Mouse (Mus musculus) ES-E14 (cell line): ENCODE measurements at regions not wholly inside any gene's neighbourhood (a gene's known extent, or its start where the extent isn't known, plus 50 kb on each side); places are given as distances from the start of the nearest gene placed in this dataset.

Experiments used
- DNase-seq: peaks from one replicate; pipeline ENCODE4 v3.0.0-alpha.2; 2013; ENCODE audit warnings: low read depth, low spot score
- H3K27ac ChIP-seq: 2 replicates; pipeline ENCODE4 v1.5.1; 2012; ENCODE audit warnings: low read depth, mild to moderate bottlenecking, low read length, moderate library complexity, mixed read lengths; ENCODE audit not compliant: poor library complexity, insufficient read depth, severe bottlenecking
- H3K36me3 ChIP-seq: 2 replicates; pipeline ENCODE4 v1.6.1; 2012; ENCODE audit warnings: mild to moderate bottlenecking, low read length, moderate library complexity, mixed read lengths; ENCODE audit not compliant: control insufficient read depth, poor library complexity, insufficient read depth, severe bottlenecking
- H3K4me1 ChIP-seq, 2 experiments: fragments of 150-350 bp in 1 of 2; sonication (generic) in 1 of 2; 2 replicates each; pipeline ENCODE4 v1.6.1; 2012; ENCODE audit warnings: low read length in 2 of 2, mild to moderate bottlenecking in 1 of 2, mixed read lengths in 1 of 2; ENCODE audit not compliant: control insufficient read depth in 2 of 2, insufficient read depth in 2 of 2, poor library complexity in 1 of 2
- H3K4me3 ChIP-seq, 2 experiments: fragments of 150-350 bp in 1 of 2; sonication (generic) in 1 of 2; 2 replicates each; pipeline ENCODE4 v1.5.1; 2012; ENCODE audit warnings: low read length in 2 of 2, low read depth in 1 of 2, mild to moderate bottlenecking in 1 of 2, mixed read lengths in 1 of 2; ENCODE audit not compliant: insufficient read depth in 1 of 2, poor library complexity in 1 of 2, severe bottlenecking in 1 of 2
- H3K9ac ChIP-seq: 2 replicates; pipeline ENCODE4 v1.6.1; 2012; ENCODE audit warnings: low read depth, mild to moderate bottlenecking, low read length, mixed read lengths; ENCODE audit not compliant: poor library complexity, insufficient read depth, severe bottlenecking
- H3K9me3 ChIP-seq: fragments of 150-350 bp; sonication (generic); 2 replicates; pipeline ENCODE4 v1.6.1; 2012; ENCODE audit warnings: low read depth, mild to moderate bottlenecking, low read length; ENCODE audit not compliant: control insufficient read depth, insufficient read depth
- CHD2 ChIP-seq: IDR thresholded peaks from 2 replicates; pipeline ENCODE4 v1.6.1; 2014; ENCODE audit warnings: mild to moderate bottlenecking, low read depth, low read length, inconsistent platforms
- HCFC1 ChIP-seq: IDR thresholded peaks from 2 replicates; pipeline ENCODE4 v1.6.1; 2012; ENCODE audit warnings: low read length, inconsistent platforms, borderline replicate concordance; ENCODE audit not compliant: insufficient read depth
- MAFK ChIP-seq: IDR thresholded peaks from 2 replicates; pipeline ENCODE4 v1.6.1; 2014; ENCODE audit warnings: mild to moderate bottlenecking, low read depth, low read length, inconsistent platforms; ENCODE audit not compliant: insufficient read depth
- ZC3H11A ChIP-seq: IDR thresholded peaks from 2 replicates; pipeline ENCODE4 v1.6.1; 2012; ENCODE audit warnings: low read depth, mild to moderate bottlenecking, inconsistent platforms, low read length, borderline replicate concordance
- ZNF384 ChIP-seq: IDR thresholded peaks from 2 replicates; pipeline ENCODE4 v1.6.1; 2012; ENCODE audit warnings: low read depth, low read length, inconsistent platforms
- in situ Hi-C, 2 experiments: fragments of 600-800 bp; cut with MboI; formaldehyde crosslinking; loops; one replicate each; pipeline ENCODE4 v1.15.1; 2025; ENCODE audit warnings: low sequenced_read_pairs in 2 of 2, inconsistent platforms in 1 of 2; ENCODE audit not compliant: unreplicated experiment in 2 of 2

DNA sequence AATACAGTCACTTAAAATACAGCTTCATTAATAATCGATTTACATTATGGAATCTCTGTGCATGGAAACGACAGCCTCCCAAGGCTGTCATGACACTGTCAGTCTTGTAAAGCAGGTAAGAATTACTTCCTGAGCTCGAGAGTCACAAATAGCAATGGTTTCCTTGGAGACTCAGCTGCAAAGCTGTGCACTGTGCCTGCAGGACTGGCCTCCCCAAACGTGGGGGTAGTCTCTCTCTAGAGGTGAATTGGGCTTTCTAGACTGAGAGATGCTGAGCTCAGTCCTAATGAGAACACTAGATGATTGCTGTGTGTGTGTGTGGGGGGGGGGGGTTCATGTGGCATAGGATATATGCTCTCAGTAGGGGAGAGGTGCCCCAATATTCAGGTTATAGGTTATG, 208.9 kb upstream of the Sp8 start:
- no peaks in the 10 kb centered on the region for H3K4me1 ChIP-seq
- no peak for DNase-seq
- no peaks in the 10 kb centered on the region for H3K9me3 ChIP-seq
- no peak overlapping the region for H3K9ac ChIP-seq
- H3K36me3 ChIP-seq = no peaks in the 10 kb centered on the region
- H3K4me3 ChIP-seq = no peak overlapping the region
- H3K27ac ChIP-seq = no peak overlapping the region
- TF ChIP-seq HCFC1 = no peak
- TF ChIP-seq MAFK = no peak
- no peak for TF ChIP-seq ZC3H11A
- TF ChIP-seq ZNF384 = no peak
- TF ChIP-seq CHD2 = no peak
- in situ Hi-C loops = no loop called here

DNA sequence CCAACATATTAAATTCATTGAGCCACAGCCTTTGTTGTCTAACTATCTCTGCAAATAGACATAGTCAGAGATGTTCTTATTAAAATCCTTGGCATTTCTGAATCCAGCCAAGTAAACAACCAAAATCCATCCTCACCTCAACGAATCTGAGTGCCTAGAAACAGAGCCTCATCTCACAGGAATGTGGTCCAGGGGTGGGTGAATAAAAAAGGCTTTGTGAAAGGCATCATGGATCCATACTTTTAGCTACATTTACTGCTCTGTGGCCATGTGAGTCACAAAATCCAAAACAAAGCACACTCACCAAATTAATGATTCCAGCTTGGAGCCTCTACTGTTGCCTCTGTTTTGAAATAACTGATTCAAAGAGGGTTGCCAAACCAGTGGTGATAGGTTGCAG, 210.7 kb upstream of the Sp8 start:
- in situ Hi-C loops = no loop called here
- DNase-seq = no peak
- Histone ChIP-seq H3K9me3 (no peaks in the 10 kb centered on the region), H3K27ac (no peak overlapping the region), H3K4me1 (no peaks in the 10 kb centered on the region), H3K36me3 (no peaks in the 10 kb centered on the region), H3K4me3 (no peak overlapping the region), H3K9ac (no peak overlapping the region)
- TF ChIP-seq HCFC1 (no peak), CHD2 (no peak), MAFK (no peak), ZNF384 (no peak), ZC3H11A (no peak)

DNA sequence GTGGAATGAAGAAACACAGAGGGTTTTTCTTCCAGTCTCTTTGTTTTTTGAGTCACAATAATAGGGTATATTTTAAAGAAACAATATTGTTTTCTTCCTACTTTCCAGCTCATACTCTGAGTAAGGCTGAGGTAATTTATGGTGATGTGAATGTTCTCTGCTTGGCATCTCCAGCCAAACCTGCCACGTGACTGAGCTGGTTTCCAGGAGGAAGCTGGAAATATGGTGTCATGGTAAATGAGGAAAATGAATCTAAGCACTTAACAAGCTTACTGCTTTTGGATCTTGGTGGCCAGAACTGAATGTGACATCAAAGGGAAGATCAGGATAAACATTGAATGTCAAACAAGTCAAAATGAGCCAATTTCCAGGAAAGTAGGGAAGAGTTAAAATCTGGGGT, 215.8 kb upstream of the Sp8 start:
- H3K27ac ChIP-seq = no peak overlapping the region
- no peaks in the 10 kb centered on the region for H3K9me3 ChIP-seq
- H3K4me1 ChIP-seq = no peaks in the 10 kb centered on the region
- in situ Hi-C loops = no loop called here
- no peak for TF ChIP-seq HCFC1
- TF ChIP-seq MAFK = no peak
- H3K4me3 ChIP-seq = no peak overlapping the region
- DNase-seq = no peak
- no peaks in the 10 kb centered on the region for H3K36me3 ChIP-seq
- H3K9ac ChIP-seq = no peak overlapping the region

DNA sequence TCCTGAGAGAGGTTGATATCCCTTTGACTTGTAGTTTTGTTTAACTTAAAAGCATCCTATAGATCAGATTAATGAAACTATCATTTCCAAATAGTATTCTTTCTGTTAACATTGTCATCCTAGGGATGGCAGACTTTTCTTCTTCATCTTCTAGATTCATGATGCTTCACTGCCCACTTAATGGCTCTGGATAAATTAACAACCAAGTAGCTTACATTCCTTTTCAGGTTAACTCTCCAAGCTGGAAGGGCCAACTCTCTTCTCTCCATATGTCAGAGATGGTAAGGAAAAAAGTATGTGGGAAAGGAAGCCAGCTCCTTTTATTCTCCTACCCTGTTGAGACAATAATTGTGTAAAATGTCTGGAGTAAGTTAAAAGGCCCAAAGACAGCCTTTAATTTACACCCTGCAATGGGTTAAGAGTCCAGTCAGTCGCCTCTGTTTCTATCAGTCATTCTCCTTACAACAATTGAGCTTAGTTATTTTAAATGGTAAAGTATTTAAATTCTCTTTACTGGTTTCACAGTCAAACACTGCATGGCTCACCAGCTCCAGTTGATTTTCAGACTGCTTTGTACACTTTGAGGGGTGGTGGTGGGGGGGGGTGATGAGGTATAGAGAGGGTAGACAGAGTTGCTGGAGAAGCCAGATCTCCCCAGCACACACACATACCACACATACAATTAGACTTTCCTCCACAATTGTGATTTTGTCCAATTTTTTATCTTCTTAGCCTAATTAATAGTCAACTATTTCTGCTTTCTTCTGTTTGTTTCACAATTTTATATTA, 224.2 kb upstream of the Sp8 start:
- no peak for DNase-seq
- Histone ChIP-seq H3K27ac (no peak overlapping the region), H3K4me3 (no peak overlapping the region), H3K4me1 (no peaks in the 10 kb centered on the region), H3K9ac (no peak overlapping the region), H3K36me3 (no peaks in the 10 kb centered on the region), H3K9me3 (no peaks in the 10 kb centered on the region)
- no peak for TF ChIP-seq CHD2
- no peak for TF ChIP-seq MAFK
- TF ChIP-seq ZC3H11A = no peak
- no peak for TF ChIP-seq HCFC1
- in situ Hi-C loops = no loop called here
